Mouse (Mus musculus): ENCODE data around the gene Dnah1.
A peak's percentile ranks its signal among the peaks of the same experiment; 100 is the strongest.

Dnah1 gene

DNA sequence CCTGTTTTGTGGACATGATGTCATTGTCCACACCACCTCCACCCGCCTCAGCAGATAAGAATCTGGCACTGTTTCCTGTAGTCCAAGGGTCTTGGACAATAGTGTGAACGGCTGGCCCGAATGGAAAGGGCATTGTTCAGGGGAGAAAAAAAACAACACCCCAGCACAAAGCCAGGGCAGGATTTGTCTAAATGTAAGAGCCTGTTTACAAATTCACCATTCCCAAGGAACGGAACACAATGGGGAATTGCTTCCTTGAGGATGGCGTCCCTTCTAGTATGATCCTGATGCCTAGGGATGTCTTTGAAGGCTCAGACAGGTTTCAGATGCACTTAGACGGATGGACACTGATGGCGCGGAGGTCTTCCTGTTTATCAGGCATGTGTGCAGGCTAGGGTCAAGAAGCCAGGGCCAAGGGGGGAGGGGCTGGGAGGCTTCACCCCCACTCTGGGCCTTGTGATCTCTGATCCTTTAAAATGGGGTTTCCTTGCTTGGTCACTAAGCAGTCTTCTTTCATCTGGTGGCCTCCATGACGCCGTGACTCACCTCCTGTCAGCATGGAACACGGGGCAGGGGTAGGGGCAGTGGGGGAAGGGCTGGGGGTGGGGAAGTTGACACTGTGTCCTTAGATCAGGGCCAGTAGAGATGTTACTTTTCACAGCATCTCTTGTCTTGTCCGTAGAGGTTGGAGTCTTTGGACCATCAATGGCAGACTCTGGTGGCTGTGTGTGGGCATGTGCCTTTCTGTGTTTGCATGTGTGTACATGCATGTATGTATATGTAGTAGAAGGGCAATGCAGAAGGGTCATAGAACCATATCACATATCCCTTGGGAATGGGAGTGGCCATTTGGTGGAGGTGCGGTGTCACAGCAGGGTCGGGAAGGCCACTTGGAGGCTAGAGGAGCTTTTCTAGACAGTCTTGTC is 90.4 kb downstream of the Dnah1 start:
- peak; percentile 59 for DNase-seq

DNA sequence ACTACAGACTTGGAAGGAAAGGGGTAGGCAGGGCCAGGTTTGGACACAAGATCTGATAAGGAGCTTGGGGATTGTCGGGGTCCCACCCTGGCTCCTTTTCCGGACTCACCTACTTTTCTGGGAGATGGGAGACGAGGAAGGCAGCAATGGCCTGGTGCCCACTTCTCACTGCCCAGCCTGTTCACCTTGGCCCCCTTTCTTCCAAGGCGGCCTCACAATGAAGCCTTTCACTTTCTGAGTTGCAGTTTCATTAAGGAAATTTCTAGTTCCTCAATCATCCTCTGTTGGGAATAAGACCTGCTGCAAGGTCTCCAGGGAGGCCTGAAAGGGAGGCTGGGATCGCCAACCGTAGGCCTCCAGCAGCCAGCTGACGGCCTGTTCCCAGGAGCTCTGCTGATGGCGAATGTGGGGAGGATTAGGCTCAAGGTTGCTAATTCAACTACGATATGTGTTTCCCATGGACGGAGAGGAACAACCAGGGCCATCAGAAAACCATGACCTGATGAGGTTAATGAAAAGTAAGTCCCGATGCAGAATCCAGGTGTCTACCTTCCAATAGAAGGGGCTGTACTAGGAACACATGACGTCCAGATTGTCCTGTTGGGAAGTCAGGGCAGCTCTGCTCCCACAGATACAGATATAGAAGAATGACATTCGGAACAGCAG is 91.2 kb downstream of the Dnah1 start:
- no peak for DNase-seq

DNA sequence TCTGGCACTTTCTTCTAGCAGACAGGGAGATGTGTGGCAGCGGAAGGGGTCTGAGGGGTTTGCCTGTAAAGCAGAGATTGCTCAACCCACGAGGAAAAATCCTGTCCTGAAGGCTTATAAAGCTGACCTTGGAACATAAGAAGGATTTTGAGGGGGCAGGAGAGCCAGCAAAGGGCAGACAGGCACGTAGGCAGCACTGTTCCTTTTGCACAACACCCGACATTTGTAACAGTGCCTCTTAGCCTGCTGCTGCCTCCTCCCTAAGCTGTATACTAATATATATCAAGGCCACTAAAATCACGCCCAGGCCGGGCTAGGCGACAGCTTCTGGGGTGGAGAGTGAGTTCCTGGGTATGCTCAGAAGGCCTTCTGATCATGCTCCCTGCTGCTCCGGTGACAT is 93.3 kb downstream of the Dnah1 start:
- no peak for DNase-seq

DNA sequence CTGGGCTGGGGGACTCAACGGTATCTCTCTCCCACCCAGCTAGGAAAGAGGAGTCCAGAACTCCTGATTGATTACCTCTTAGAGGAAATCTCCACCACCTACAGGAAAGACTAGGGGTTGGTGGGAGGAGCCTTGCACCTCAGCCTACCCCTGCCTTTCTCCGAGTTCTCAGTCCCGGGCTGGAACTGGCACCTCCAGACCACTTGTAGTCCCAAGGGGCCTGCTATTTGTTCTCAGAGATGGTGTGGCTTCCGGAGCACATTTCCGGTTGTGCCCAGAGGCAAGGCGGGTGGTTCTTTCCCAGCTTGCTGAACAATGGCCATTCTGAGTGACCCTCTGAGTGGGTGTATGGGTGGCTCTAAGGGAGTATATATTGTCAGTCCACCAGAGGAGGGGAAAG is 95.5 kb downstream of the Dnah1 start:
- DNase-seq: peak; percentile 58

DNA sequence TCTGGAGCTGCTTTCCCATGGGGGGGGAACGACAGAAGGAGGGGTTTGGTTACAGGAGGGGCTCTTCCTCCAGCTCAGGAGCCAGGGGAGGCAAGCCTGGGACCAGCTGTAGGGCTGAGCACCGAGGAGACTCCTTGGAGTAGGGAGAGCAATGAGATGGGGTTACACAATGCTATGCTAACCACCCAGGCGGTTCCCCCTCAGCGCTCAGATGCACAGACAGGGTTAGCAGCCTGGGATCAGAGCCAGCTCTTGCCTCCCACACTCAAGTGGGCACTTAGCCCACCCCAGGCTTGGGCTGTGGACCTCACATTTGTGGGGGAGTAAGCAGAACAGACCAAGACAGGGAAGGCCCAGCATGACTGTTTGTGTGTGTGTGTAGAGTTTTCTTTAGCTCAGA is 96.7 kb downstream of the Dnah1 start:
- peak; percentile 53 for DNase-seq

DNA sequence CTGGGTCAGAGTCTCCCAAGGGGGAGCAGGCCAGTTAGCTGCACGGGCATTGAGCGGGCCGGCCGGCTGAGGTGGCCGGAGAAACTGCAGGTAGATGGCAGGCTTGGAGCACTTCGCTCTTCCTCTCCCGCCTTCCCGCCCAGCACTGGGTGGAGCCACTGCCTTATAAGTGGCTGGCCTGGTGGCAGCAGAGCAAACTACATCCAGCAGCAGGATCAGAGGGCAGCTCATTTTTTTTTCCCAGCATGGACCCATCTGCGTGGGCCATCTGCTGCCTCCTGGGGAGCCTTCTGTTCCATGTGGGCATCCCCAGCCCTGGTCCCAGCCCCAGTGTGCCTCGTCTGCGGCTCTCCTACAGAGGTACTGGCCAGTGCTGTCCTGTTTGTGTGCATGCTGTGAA is 106.0 kb downstream of the Dnah1 start, which contains the start of gene Sema3g:
Gene Sema3g, plus strand, starts transcription at position 195 of the 400 bp plus-strand sequence.
- DNase-seq: peak; percentile 86

DNA sequence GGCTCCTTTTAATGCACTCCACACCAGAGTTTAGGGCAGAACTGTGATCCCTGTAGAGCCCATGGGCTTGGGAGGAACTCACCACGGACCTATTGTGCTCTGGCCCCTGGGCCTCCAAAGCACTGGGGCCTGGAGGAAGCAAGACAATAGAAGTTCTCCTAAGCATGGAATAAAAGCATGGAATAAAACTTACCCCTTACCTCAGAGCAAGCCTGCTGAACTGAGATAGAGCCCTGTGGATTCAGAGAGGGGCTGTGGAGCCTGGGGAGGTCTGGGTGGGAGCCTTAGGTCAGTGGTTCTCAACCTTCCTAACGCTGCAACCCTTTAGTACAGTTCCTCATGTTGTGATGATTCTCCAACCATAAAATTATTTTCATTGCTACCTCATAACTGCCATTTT is 106.8 kb downstream of the Dnah1 start, which contains the start of gene Nisch:
Gene Nisch, minus strand, starts transcription at position 101 of the 400 bp plus-strand sequence.
- no peak for DNase-seq

DNA sequence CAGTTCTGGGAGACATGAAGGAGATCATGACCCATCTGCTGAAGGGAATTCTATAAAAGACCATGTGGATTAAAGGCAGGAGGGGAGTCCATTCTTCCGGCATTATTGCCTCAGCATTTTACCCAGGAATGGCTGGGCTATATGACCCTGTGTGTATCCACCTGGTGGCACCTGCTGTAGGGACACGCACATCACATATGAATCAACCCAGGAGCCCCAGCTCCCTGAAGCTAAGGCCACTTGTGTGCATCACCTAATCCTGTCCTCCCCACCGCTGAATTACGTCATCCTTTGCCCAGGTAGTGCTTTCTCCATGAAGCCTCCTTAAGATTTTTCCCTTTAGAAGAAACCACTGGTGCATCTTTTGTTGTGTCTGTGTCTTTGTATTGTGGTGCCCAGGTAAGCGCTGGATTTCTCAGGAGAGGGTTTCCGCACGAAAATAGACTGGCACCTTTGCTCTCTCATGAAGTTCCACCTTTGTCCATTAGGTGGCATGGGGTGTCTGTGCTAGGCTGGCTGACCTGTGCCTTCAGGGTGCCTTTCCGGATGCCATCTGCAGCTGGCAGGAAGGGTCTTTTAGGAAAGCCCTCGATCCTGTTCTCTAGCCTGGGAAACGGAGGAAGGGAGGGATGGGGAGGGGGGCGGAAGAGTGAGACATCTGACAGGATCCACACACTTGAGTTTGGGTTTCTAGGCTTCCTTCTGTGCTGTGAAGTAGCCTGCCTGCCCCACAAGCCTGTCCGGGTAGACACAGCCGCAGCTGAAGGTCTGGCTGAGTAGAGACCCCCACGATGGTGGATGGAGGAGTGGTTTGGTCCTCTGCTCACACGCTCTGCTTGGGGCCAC is 108.3 kb downstream of the Dnah1 start:
- peak; percentile 84 for DNase-seq

DNA sequence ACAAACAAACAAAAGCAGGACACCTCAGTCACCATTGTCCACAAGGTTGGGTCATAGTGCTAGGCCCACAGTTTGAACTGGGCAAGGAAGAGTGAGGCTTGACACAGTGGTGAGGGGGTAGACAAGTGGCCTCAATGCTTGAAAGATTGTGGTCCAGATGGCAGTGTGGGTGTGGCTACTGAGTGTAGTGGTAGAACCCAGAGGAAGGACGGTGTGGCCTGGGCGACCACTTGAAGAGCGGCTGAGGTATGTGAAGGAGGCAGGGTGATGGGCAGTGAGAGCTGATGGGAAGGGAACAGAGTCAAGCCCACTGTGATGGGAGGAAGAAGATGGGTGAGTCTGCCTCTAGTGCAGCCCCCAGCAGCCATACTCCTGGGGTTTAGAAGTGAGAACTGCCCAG is 109.0 kb downstream of the Dnah1 start:
- no peak for DNase-seq

DNA sequence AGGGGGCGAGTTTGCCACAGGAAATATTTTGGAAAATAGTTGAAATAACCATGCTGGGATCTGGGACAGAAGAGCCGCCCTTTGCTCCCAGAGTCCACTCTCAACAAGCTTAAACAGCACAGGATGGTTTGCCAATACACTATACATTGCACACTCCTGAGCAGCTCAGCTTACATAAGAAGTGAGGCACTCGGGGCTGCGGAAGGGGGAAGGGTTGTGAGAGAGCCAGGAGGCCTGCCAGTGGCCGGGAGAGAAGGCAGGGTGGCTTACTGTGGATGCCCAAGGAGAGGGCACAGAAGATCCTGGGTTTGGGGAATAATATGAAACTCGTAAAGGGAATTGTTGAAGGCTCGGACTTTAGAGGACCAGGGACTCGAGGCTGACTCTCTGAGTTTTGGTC is 109.8 kb downstream of the Dnah1 start:
- DNase-seq: no peak

DNA sequence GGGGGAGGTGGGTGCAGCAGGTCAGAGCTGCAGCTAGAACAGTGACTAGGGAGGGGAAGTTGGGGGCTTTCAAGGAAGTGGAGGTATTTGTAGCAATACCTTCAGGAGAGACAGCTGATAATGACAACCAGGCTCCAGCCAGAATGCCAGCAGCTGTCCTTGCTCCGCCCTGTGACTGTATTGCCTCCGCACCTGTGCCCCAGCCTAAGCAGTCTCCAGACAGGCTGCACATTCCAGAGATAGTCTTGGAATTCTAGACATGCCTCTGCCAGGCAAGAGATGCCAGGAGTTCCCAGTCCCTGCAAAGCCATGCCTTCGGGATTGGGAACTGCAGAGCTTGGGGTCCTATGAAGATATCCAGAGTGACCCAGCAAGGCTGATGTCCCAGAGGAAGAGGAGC is 111.2 kb downstream of the Dnah1 start:
- no peak for DNase-seq

DNA sequence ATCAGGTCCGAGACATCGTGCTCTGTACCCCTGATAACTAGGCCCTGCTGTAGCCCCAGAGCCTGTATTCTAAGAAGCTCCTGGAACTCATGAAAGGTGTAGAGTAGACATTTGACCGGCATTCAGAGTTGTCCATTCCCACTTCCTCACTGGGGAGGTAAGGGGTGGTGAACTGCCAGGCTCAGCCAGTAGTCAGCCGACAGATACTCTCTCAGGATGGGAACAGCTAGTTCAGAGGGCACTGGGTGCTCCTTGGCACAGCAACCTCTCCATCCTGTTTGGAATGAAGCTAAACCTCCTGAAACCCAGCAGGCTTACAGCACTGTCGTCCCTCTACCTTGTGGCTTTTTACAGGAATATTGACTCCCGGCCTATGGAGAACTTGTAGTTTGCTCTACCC is 111.8 kb downstream of the Dnah1 start:
- no peak for DNase-seq

Data from kidney, postnatal 14 days (tissue).